Mouse (Mus musculus): ENCODE measurements around the gene Cirbp. TPM values are rescaled to one million over a fixed set of nuclear protein-coding genes. Genes with fewer than 3 reads are reported as not detected.

Cirbp gene
- polyA plus RNA-seq, 1 experiment from 2014 or later, result 86.7 TPM

GRCm38 (mm10) chr10:80152071-80152872 lies 13.5 kb upstream of the Cirbp start:
- peak overlapping the region; percentile 76 for H3K4me3 ChIP-seq
- H3K27ac ChIP-seq, result peak overlapping the region; percentile 100
- peaks cover 50% of the 10 kb centered on the region for H3K36me3 ChIP-seq
- no peaks in the 10 kb centered on the region for H3K27me3 ChIP-seq
- H3K9me3 ChIP-seq (replicated peaks), result no peaks in the 10 kb centered on the region
- peaks cover 66% of the 10 kb centered on the region for H3K4me1 ChIP-seq (replicated peaks)
- WGBS, result 8% methylated on average over 15 of the region's 15 CpGs
- peak overlapping the region; percentile 82 for H3K9ac ChIP-seq
- ATAC-seq (replicated peaks; ENCODE audit: insufficient number of reproducible peaks, insufficient read depth, low FRiP score, low read depth), result no peak
- H3K4me2 ChIP-seq, result peak overlapping the region; percentile 80

- Histone ChIP-seq H3K9me3 (replicated peaks) (no peaks in the 10 kb centered on the region), H3K27me3 (no peaks in the 10 kb centered on the region), H3K4me1 (replicated peaks) (peaks cover 65% of the 10 kb centered on the region), H3K27ac (peak overlapping the region; percentile 100), H3K9ac (peak overlapping the region; percentile 82), H3K4me2 (peak overlapping the region; percentile 80), H3K4me3 (peak overlapping the region; percentile 76), H3K36me3 (peaks cover 53% of the 10 kb centered on the region)
- 36% methylated on average over 3 of the region's 3 CpGs for WGBS
- ATAC-seq (replicated peaks; ENCODE audit: insufficient number of reproducible peaks, insufficient read depth, low FRiP score, low read depth), result no peak
Observed at GRCm38 (mm10) chr10:80152873-80153260, 12.9 kb upstream of the Cirbp start.

- ATAC-seq (replicated peaks; ENCODE audit: insufficient number of reproducible peaks, insufficient read depth, low FRiP score, low read depth), result no peak
- Histone ChIP-seq H3K4me2 (no peak overlapping the region), H3K9ac (peak overlapping the region; percentile 82; the same call in 1 of the 2 replicates), H3K4me1 (replicated peaks) (peaks cover 73% of the 10 kb centered on the region), H3K27me3 (no peaks in the 10 kb centered on the region), H3K4me3 (no peak overlapping the region), H3K36me3 (peaks cover 53% of the 10 kb centered on the region), H3K9me3 (replicated peaks) (no peaks in the 10 kb centered on the region), H3K27ac (peak overlapping the region; percentile 100)
- WGBS, result 82% methylated on average over 19 of the region's 19 CpGs
Observed at GRCm38 (mm10) chr10:80153713-80154112, 12.1 kb upstream of the Cirbp start.

- Histone ChIP-seq H3K36me3 (peaks cover 53% of the 10 kb centered on the region), H3K27me3 (no peaks in the 10 kb centered on the region), H3K9me3 (replicated peaks) (no peaks in the 10 kb centered on the region), H3K4me2 (no peak overlapping the region), H3K4me3 (no peak overlapping the region), H3K9ac (peak overlapping the region; percentile 82; the same call in 1 of the 2 replicates), H3K27ac (0 out of 2 replicates have a peak overlapping the region, but pooled peaks have one; percentile 18), H3K4me1 (replicated peaks) (peaks cover 79% of the 10 kb centered on the region)
- no peak for ATAC-seq (replicated peaks; ENCODE audit: insufficient number of reproducible peaks, insufficient read depth, low FRiP score, low read depth)
- whole genome bisulfite sequencing, result 89% methylated on average over 7 of the region's 7 CpGs
Observed at GRCm38 (mm10) chr10:80154384-80154783, 11.4 kb upstream of the Cirbp start.

- H3K27me3 ChIP-seq, result no peaks in the 10 kb centered on the region
- peaks cover 85% of the 10 kb centered on the region for H3K4me1 ChIP-seq (replicated peaks)
- H3K36me3 ChIP-seq, result peaks cover 53% of the 10 kb centered on the region
- H3K27ac ChIP-seq, result peak overlapping the region; percentile 44
- no peak overlapping the region for H3K9ac ChIP-seq
- 59% methylated on average over 1 of the region's 1 CpGs for WGBS
- no peak overlapping the region for H3K4me2 ChIP-seq
- H3K9me3 ChIP-seq (replicated peaks), result no peaks in the 10 kb centered on the region
- H3K4me3 ChIP-seq, result no peak overlapping the region
- no peak for ATAC-seq (replicated peaks; ENCODE audit: insufficient number of reproducible peaks, insufficient read depth, low FRiP score, low read depth)
Observed at GRCm38 (mm10) chr10:80155277-80155676, 10.5 kb upstream of the Cirbp start.

GRCm38 (mm10) chr10:80156002-80156751 lies 9.6 kb upstream of the Cirbp start:
- Histone ChIP-seq H3K36me3 (peaks cover 53% of the 10 kb centered on the region), H3K27me3 (no peaks in the 10 kb centered on the region), H3K4me3 (no peak overlapping the region), H3K9me3 (replicated peaks) (no peaks in the 10 kb centered on the region), H3K4me2 (peak overlapping the region; percentile 9; the same call in 1 of the 2 replicates), H3K4me1 (replicated peaks) (peaks cover 94% of the 10 kb centered on the region), H3K27ac (peak overlapping the region; percentile 98), H3K9ac (no peak overlapping the region)
- 77% methylated on average over 29 of the region's 29 CpGs for WGBS
- no peak for ATAC-seq (replicated peaks; ENCODE audit: insufficient number of reproducible peaks, insufficient read depth, low FRiP score, low read depth)

- Histone ChIP-seq H3K4me1 (replicated peaks) (peaks cover 96% of the 10 kb centered on the region), H3K4me2 (peak overlapping the region; percentile 9; the same call in 1 of the 2 replicates), H3K27ac (peak overlapping the region; percentile 98), H3K9ac (no peak overlapping the region), H3K36me3 (peaks cover 51% of the 10 kb centered on the region), H3K9me3 (replicated peaks) (no peaks in the 10 kb centered on the region), H3K4me3 (no peak overlapping the region), H3K27me3 (no peaks in the 10 kb centered on the region)
- 43% methylated on average over 7 of the region's 7 CpGs for WGBS
- ATAC-seq (replicated peaks; ENCODE audit: insufficient number of reproducible peaks, insufficient read depth, low FRiP score, low read depth), result no peak
Observed at GRCm38 (mm10) chr10:80156752-80157053, 9.1 kb upstream of the Cirbp start.

- H3K27me3 ChIP-seq, result no peaks in the 10 kb centered on the region
- H3K9me3 ChIP-seq (replicated peaks), result no peaks in the 10 kb centered on the region
- H3K4me3 ChIP-seq, result no peak overlapping the region
- no peak overlapping the region for H3K9ac ChIP-seq
- peaks cover 50% of the 10 kb centered on the region for H3K36me3 ChIP-seq
- H3K4me1 ChIP-seq (replicated peaks), result peaks cover 96% of the 10 kb centered on the region
- WGBS, result 49% methylated on average over 15 of the region's 15 CpGs
- H3K4me2 ChIP-seq, result no peak overlapping the region
- peak overlapping the region; percentile 98 for H3K27ac ChIP-seq
- ATAC-seq (replicated peaks; ENCODE audit: insufficient number of reproducible peaks, insufficient read depth, low FRiP score, low read depth), result no peak
Observed at GRCm38 (mm10) chr10:80157141-80157929, 8.4 kb upstream of the Cirbp start.

GRCm38 (mm10) chr10:80158307-80158986 lies 7.3 kb upstream of the Cirbp start:
- peak overlapping the region; percentile 35 for H3K9ac ChIP-seq
- H3K4me3 ChIP-seq, result peak overlapping the region; percentile 6
- H3K4me2 ChIP-seq, result peak overlapping the region; percentile 69
- H3K36me3 ChIP-seq, result peaks cover 40% of the 10 kb centered on the region
- H3K4me1 ChIP-seq (replicated peaks), result peaks cover 96% of the 10 kb centered on the region
- H3K9me3 ChIP-seq (replicated peaks), result no peaks in the 10 kb centered on the region
- no peaks in the 10 kb centered on the region for H3K27me3 ChIP-seq
- peak overlapping the region; percentile 98 for H3K27ac ChIP-seq
- WGBS, result 9% methylated on average over 18 of the region's 18 CpGs
- 0 out of 2 replicates have a peak, but pooled peaks have one; percentile 2 for ATAC-seq (replicated peaks; ENCODE audit: insufficient number of reproducible peaks, insufficient read depth, low FRiP score, low read depth)

- H3K4me3 ChIP-seq, result peak overlapping the region; percentile 47
Observed at GRCm38 (mm10) chr10:80159021-80159560, 6.7 kb upstream of the Cirbp start.

More at GRCm38 (mm10) chr10:80159021-80159560, 6.7 kb upstream of the Cirbp start:
- peak overlapping the region; percentile 98 for H3K27ac ChIP-seq
- peak overlapping the region; percentile 35; the same call in 1 of the 2 replicates for H3K9ac ChIP-seq
- peaks cover 34% of the 10 kb centered on the region for H3K36me3 ChIP-seq
- no peaks in the 10 kb centered on the region for H3K9me3 ChIP-seq (replicated peaks)
- no peak; the same call in 1 of the 2 replicates for ATAC-seq (replicated peaks; ENCODE audit: insufficient number of reproducible peaks, insufficient read depth, low FRiP score, low read depth)
- no peaks in the 10 kb centered on the region for H3K27me3 ChIP-seq
- peak overlapping the region; percentile 69 for H3K4me2 ChIP-seq
- peaks cover 96% of the 10 kb centered on the region for H3K4me1 ChIP-seq (replicated peaks)
- WGBS, result 7% methylated on average over 12 of the region's 12 CpGs

Measured in heart, embryonic 15.5 days (tissue).